Mouse (Mus musculus): ENCODE measurements around the gene Foxp1.

GRCm38 (mm10) chr6:99035459-99036375, 486.8 kb downstream of the Foxp1 start:
- no peak for TF ChIP-seq CTCF (IDR thresholded peaks at IDR 0.05)
- no peak for TF ChIP-seq EP300 (IDR thresholded peaks at IDR 0.05)
